Mouse (Mus musculus): Measurements from ENCODE around the gene Aph1a. TPM values are rescaled to one million over a fixed set of nuclear protein-coding genes. Genes with fewer than 3 reads are reported as not detected.
A peak's percentile ranks its signal among the peaks of the same experiment; 100 is the strongest.
"Not testable (repeated sequence)": the region's sequence is repeated elsewhere in the genome, so short reads cannot be mapped to it uniquely, and the experiment has no call there.

The Aph1a gene
- polyA plus RNA-seq, 1 experiment from 2014 or later: 30.1 TPM

GRCm38 (mm10) chr3:95893126-95893525, 643 bp upstream of the Aph1a start:
- Histone ChIP-seq H3K9me3 (ENCODE audit: control insufficient read depth, low read length) (no peaks in the 10 kb centered on the region), H3K9ac (ENCODE audit: low read depth, low read length) (peak overlapping the region; percentile 45; the same call in 1 of the 2 replicates), H3K4me3 (ENCODE audit: low read length) (peak overlapping the region; percentile 75), H3K4me2 (ENCODE audit: low read length) (peak overlapping the region; percentile 57), H3K27ac (ENCODE audit: low read depth, low read length) (peak overlapping the region; percentile 40), H3K27me3 (replicated peaks; ENCODE audit: control insufficient read depth, insufficient read depth, low read length) (no peaks in the 10 kb centered on the region), H3K4me1 (ENCODE audit: control insufficient read depth, insufficient read depth, low read depth, low read length) (peaks cover 11% of the 10 kb centered on the region), H3K36me3 (ENCODE audit: control insufficient read depth, insufficient read depth, low read length) (no peaks in the 10 kb centered on the region)
- 24% methylated on average over 7 of the region's 7 CpGs for WGBS
- 0 out of 2 replicates have a peak, but pooled peaks have one; percentile 3 for ATAC-seq

- H3K4me3 ChIP-seq (ENCODE audit: low read length): peak overlapping the region; percentile 75
Measured at GRCm38 (mm10) chr3:95894317-95895160, 770 bp downstream of the Aph1a start.

GRCm38 (mm10) chr3:95895501-95895900, 1.7 kb downstream of the Aph1a start:
- not testable (repeated sequence) for H3K9me3 ChIP-seq (ENCODE audit: control insufficient read depth, low read length); H3K27me3 ChIP-seq (replicated peaks; ENCODE audit: control insufficient read depth, insufficient read depth, low read length); H3K36me3 ChIP-seq (ENCODE audit: control insufficient read depth, insufficient read depth, low read length); H3K9ac ChIP-seq (ENCODE audit: low read depth, low read length); ATAC-seq; H3K4me3 ChIP-seq (ENCODE audit: low read length); H3K27ac ChIP-seq (ENCODE audit: low read depth, low read length)
- 87% methylated on average over 7 of the region's 7 CpGs for WGBS
- H3K4me1 ChIP-seq (ENCODE audit: control insufficient read depth, insufficient read depth, low read depth, low read length): peaks cover 11% of the 10 kb centered on the region
- H3K4me2 ChIP-seq (ENCODE audit: low read length): peak overlapping the region; percentile 78

More at GRCm38 (mm10) chr3:95894317-95895160, 770 bp downstream of the Aph1a start:
- H3K27ac ChIP-seq (ENCODE audit: low read depth, low read length): peak overlapping the region; percentile 26
- H3K27me3 ChIP-seq (replicated peaks; ENCODE audit: control insufficient read depth, insufficient read depth, low read length): no peaks in the 10 kb centered on the region
- 15% methylated on average over 15 of the region's 16 CpGs for WGBS
- no peak for ATAC-seq
- H3K9me3 ChIP-seq (ENCODE audit: control insufficient read depth, low read length): no peaks in the 10 kb centered on the region
- H3K4me2 ChIP-seq (ENCODE audit: low read length): peak overlapping the region; percentile 78
- no peaks in the 10 kb centered on the region for H3K36me3 ChIP-seq (ENCODE audit: control insufficient read depth, insufficient read depth, low read length)
- H3K4me1 ChIP-seq (ENCODE audit: control insufficient read depth, insufficient read depth, low read depth, low read length): peaks cover 11% of the 10 kb centered on the region
- H3K9ac ChIP-seq (ENCODE audit: low read depth, low read length): peak overlapping the region; percentile 67

GRCm38 (mm10) chr3:95899800-95900524, 6.2 kb downstream of the Aph1a start:
- ATAC-seq: no peak
- WGBS: 79% methylated on average over 13 of the region's 13 CpGs
- Histone ChIP-seq H3K9ac (ENCODE audit: low read depth, low read length) (no peak overlapping the region), H3K27ac (ENCODE audit: low read depth, low read length) (no peak overlapping the region), H3K9me3 (ENCODE audit: control insufficient read depth, low read length) (no peaks in the 10 kb centered on the region), H3K27me3 (replicated peaks; ENCODE audit: control insufficient read depth, insufficient read depth, low read length) (0 out of 2 replicates have a peak, but pooled peaks cover 3% of the 10 kb centered on the region), H3K4me2 (ENCODE audit: low read length) (no peak overlapping the region), H3K4me3 (ENCODE audit: low read length) (no peak overlapping the region), H3K4me1 (ENCODE audit: control insufficient read depth, insufficient read depth, low read depth, low read length) (peaks cover 13% of the 10 kb centered on the region), H3K36me3 (ENCODE audit: control insufficient read depth, insufficient read depth, low read length) (no peaks in the 10 kb centered on the region)

- H3K4me2 ChIP-seq (ENCODE audit: low read length): no peak overlapping the region
- no peaks in the 10 kb centered on the region for H3K9me3 ChIP-seq (ENCODE audit: control insufficient read depth, low read length)
- H3K27me3 ChIP-seq (replicated peaks; ENCODE audit: control insufficient read depth, insufficient read depth, low read length): 0 out of 2 replicates have a peak, but pooled peaks cover 3% of the 10 kb centered on the region
- 0 out of 2 replicates have a peak overlapping the region, but pooled peaks have one; percentile 23 for H3K9ac ChIP-seq (ENCODE audit: low read depth, low read length)
- no peaks in the 10 kb centered on the region for H3K36me3 ChIP-seq (ENCODE audit: control insufficient read depth, insufficient read depth, low read length)
- ATAC-seq: no peak
- no peak overlapping the region for H3K27ac ChIP-seq (ENCODE audit: low read depth, low read length)
- 69% methylated on average over 9 of the region's 9 CpGs for WGBS
- peaks cover 15% of the 10 kb centered on the region for H3K4me1 ChIP-seq (ENCODE audit: control insufficient read depth, insufficient read depth, low read depth, low read length)
- H3K4me3 ChIP-seq (ENCODE audit: low read length): no peak overlapping the region
Measured at GRCm38 (mm10) chr3:95901616-95902372, 8.0 kb downstream of the Aph1a start.

- H3K4me1 ChIP-seq (ENCODE audit: control insufficient read depth, insufficient read depth, low read depth, low read length): peaks cover 19% of the 10 kb centered on the region
- no peak for ATAC-seq
- H3K36me3 ChIP-seq (ENCODE audit: control insufficient read depth, insufficient read depth, low read length): no peaks in the 10 kb centered on the region
- H3K4me2 ChIP-seq (ENCODE audit: low read length): no peak overlapping the region
- no peaks in the 10 kb centered on the region for H3K9me3 ChIP-seq (ENCODE audit: control insufficient read depth, low read length)
- no peak overlapping the region for H3K27ac ChIP-seq (ENCODE audit: low read depth, low read length)
- H3K9ac ChIP-seq (ENCODE audit: low read depth, low read length): 0 out of 2 replicates have a peak overlapping the region, but pooled peaks have one; percentile 23
- peaks cover 3% of the 10 kb centered on the region; the same call in 1 of the 2 replicates for H3K27me3 ChIP-seq (replicated peaks; ENCODE audit: control insufficient read depth, insufficient read depth, low read length)
- no peak overlapping the region for H3K4me3 ChIP-seq (ENCODE audit: low read length)
Measured at GRCm38 (mm10) chr3:95902373-95902625, 8.5 kb downstream of the Aph1a start.

- no peak for ATAC-seq
- Histone ChIP-seq H3K9me3 (ENCODE audit: control insufficient read depth, low read length) (no peaks in the 10 kb centered on the region), H3K4me1 (ENCODE audit: control insufficient read depth, insufficient read depth, low read depth, low read length) (peaks cover 19% of the 10 kb centered on the region), H3K27me3 (replicated peaks; ENCODE audit: control insufficient read depth, insufficient read depth, low read length) (peaks cover 3% of the 10 kb centered on the region; the same call in 1 of the 2 replicates), H3K4me3 (ENCODE audit: low read length) (no peak overlapping the region), H3K4me2 (ENCODE audit: low read length) (no peak overlapping the region), H3K9ac (ENCODE audit: low read depth, low read length) (no peak overlapping the region), H3K27ac (ENCODE audit: low read depth, low read length) (no peak overlapping the region), H3K36me3 (ENCODE audit: control insufficient read depth, insufficient read depth, low read length) (no peaks in the 10 kb centered on the region)
- WGBS: 33% methylated on average over 6 of the region's 6 CpGs
Measured at GRCm38 (mm10) chr3:95902643-95903042, 8.9 kb downstream of the Aph1a start.

GRCm38 (mm10) chr3:95903753-95904502, 10.2 kb downstream of the Aph1a start:
- Histone ChIP-seq H3K27ac (ENCODE audit: low read depth, low read length) (no peak overlapping the region), H3K9ac (ENCODE audit: low read depth, low read length) (no peak overlapping the region), H3K9me3 (ENCODE audit: control insufficient read depth, low read length) (no peaks in the 10 kb centered on the region), H3K4me2 (ENCODE audit: low read length) (peak overlapping the region; percentile 67), H3K4me1 (ENCODE audit: control insufficient read depth, insufficient read depth, low read depth, low read length) (peaks cover 19% of the 10 kb centered on the region), H3K36me3 (ENCODE audit: control insufficient read depth, insufficient read depth, low read length) (no peaks in the 10 kb centered on the region), H3K27me3 (replicated peaks; ENCODE audit: control insufficient read depth, insufficient read depth, low read length) (peaks cover 5% of the 10 kb centered on the region), H3K4me3 (ENCODE audit: low read length) (no peak overlapping the region)
- 3% methylated on average over 15 of the region's 15 CpGs for WGBS
- ATAC-seq: no peak
